Comparison of ENCODE assay signal across 11 mouse cellular contexts in genomic region chr17:15813658-15814212, GRCm38 (mm10). TPM values are rescaled to one million over a fixed set of nuclear protein-coding genes. Genes with fewer than 3 reads are reported as not detected.
A peak's percentile ranks its signal among the peaks of the same experiment; 100 is the strongest.
DNase-seq lines count a peak whose midpoint lies in the region; ATAC-seq and TF ChIP-seq lines count a peak whose summit lies in the region.
"Had no signal": no experiment of that assay in that cellular context is flagged by ENCODE, and none has a peak within 500 bp of the region (broad histone marks: within the 10 kb centered on the region; RNA-seq: fewer than 3 reads in every experiment).

No protein-coding gene starts in this region.

- TF ChIP-seq CTCF in Patski (IDR thresholded peaks at IDR 0.05): no peak

- intact Hi-C loops in heart, postnatal 10 days (cut with DNase I): loop anchor here (10.0 kb wide), 1 partner anchor 371 kb away; no protein-coding TSS in a partner anchor

- no peak overlapping the region for H3K4me3 ChIP-seq in heart, embryonic 12.5 days
- no peak overlapping the region for H3K4me3 ChIP-seq in limb, embryonic 13.5 days
- H3K4me3 ChIP-seq: forebrain, embryonic 15.5 days had no signal

- H3K4me1 ChIP-seq in heart, embryonic 12.5 days (replicated peaks): peaks cover 40% of the 10 kb centered on the region
- H3K4me1 ChIP-seq in limb, embryonic 13.5 days: peaks cover 73% of the 10 kb centered on the region

- POLR2A ChIA-PET in Patski (lab: Charles Lee): interaction anchor here (0.9 kb wide), 1 partner anchor 8 kb away, joined by 4 read pairs; no protein-coding TSS in a partner anchor

- H3K27ac ChIP-seq in heart, embryonic 12.5 days (ENCODE audit: poor library complexity, severe bottlenecking): peak overlapping the region; percentile 58
- peak overlapping the region; percentile 35; the same call in 1 of the 2 replicates for H3K27ac ChIP-seq in limb, embryonic 13.5 days
- H3K27ac ChIP-seq: forebrain, embryonic 15.5 days had no signal

- ATAC-seq in heart, embryonic 12.5 days (ENCODE audit: insufficient number of reproducible peaks, low FRiP score): 0 out of 2 replicates have a peak, but pooled peaks have one; percentile 25
- ATAC-seq in Patski: peak; percentile 56
- ATAC-seq in limb, embryonic 13.5 days (ENCODE audit: low FRiP score, low read depth): no peak
- no peak for ATAC-seq in megakaryocyte-erythroid progenitor cell, adult 5-6 weeks (replicated peaks; ENCODE audit: low FRiP score, low TSS enrichment, poor library complexity, severe bottlenecking)
- ATAC-seq: forebrain, embryonic 15.5 days had no signal

- CTCF ChIA-PET in Patski (lab: Charles Lee): interaction anchor here (0.9 to 1.8 kb wide), 4 partner anchors 8 to 10 kb away, joined by 3 to 8 read pairs (median 4); no protein-coding TSS in a partner anchor

- no peak overlapping the region for H3K4me2 ChIP-seq in heart, embryonic 12.5 days
- peak overlapping the region; percentile 23 for H3K4me2 ChIP-seq in limb, embryonic 13.5 days (replicated peaks)
- H3K4me2 ChIP-seq: forebrain, embryonic 15.5 days had no signal

- no peaks in the 10 kb centered on the region for H3K9me3 ChIP-seq in heart, embryonic 12.5 days (replicated peaks)
- H3K9me3 ChIP-seq in limb, embryonic 13.5 days: no peaks in the 10 kb centered on the region
- H3K9me3 ChIP-seq: forebrain, embryonic 15.5 days had no signal

- DNase-seq in heart, postnatal 10 days: no peak
- DNase-seq in kidney, postnatal 10 days: peak; percentile 11
- no peak for DNase-seq in kidney, postnatal 4 days
- DNase-seq in Patski (ENCODE audit: low read depth, low spot score): no peak
- DNase-seq in spleen, postnatal 10 days (ENCODE audit: low spot score in 2 of 2): no peak
- DNase-seq: left cerebral cortex, postnatal 4 days had no signal

- H3K36me3 ChIP-seq in heart, embryonic 12.5 days: peaks cover 13% of the 10 kb centered on the region; the same call in 1 of the 2 replicates
- peaks cover 20% of the 10 kb centered on the region for H3K36me3 ChIP-seq in limb, embryonic 13.5 days

- H3K27me3 ChIP-seq in heart, embryonic 12.5 days (replicated peaks): no peaks in the 10 kb centered on the region
- H3K27me3 ChIP-seq in Patski: no peaks in the 10 kb centered on the region
- H3K27me3 ChIP-seq in limb, embryonic 13.5 days: no peaks in the 10 kb centered on the region
- H3K27me3 ChIP-seq: forebrain, embryonic 15.5 days had no signal

- no peak overlapping the region for H3K9ac ChIP-seq in heart, embryonic 12.5 days
- H3K9ac ChIP-seq in limb, embryonic 13.5 days: 0 out of 2 replicates have a peak overlapping the region, but pooled peaks have one; percentile 45
- H3K9ac ChIP-seq: forebrain, embryonic 15.5 days had no signal

- in situ Hi-C loops in Patski (cut with MboI; ENCODE audit: low pct_unique_long_range_greater_than_20kb): loop anchor here (25.0 kb wide), 1 partner anchor 1824 kb away; the partner anchor contains the start of gene Lnpep

- WGBS in heart, embryonic 12.5 days: 61% methylated on average over 3 of the region's 3 CpGs
- WGBS in limb, embryonic 13.5 days: 40% methylated on average over 3 of the region's 3 CpGs

RNA-seq across cellular contexts. Expression of gene Rgmb, which starts 17.1 kb away (rescaled TPM):
- polyA plus RNA-seq in heart, embryonic 12.5 days (2016; fragmentation: Nextera tagmentation; extraction: Ambion mirVana): 13.8 and 15.6 TPM in 2 replicates
- 10 to 100 TPM; 25.8 to 26.9 TPM for total RNA-seq in heart, postnatal 10 days (2021)
- 14.1 TPM for polyA plus RNA-seq in Patski (2021)
- 20.0 and 20.2 TPM in 2 replicates for polyA plus RNA-seq in limb, embryonic 13.5 days (2015; fragmentation: Nextera tagmentation; extraction: Ambion mirVana)
- not detected in 2 replicates for total RNA-seq in megakaryocyte-erythroid progenitor cell, adult 5-6 weeks (2014; fragmentation: Nextera tagmentation)
- total RNA-seq in megakaryocyte-erythroid progenitor cell, adult 5-6 weeks (2017): 0.38 TPM in 1 of 2 replicates, not detected in the other
- total RNA-seq: common myeloid progenitor, adult 5-6 weeks had no signal

Comparison
In these comparisons a context has a peak if more than half of its experiments do, and no peak if none do; other contexts are left out.
1. ATAC-seq: peak in heart, embryonic 12.5 days (single experiment) and Patski (single experiment); none in limb, embryonic 13.5 days (single experiment) and megakaryocyte-erythroid progenitor cell, adult 5-6 weeks (single experiment).